Mouse (Mus musculus) MEL (cell line): ENCODE data around the gene Tcf23. TPM values are rescaled to one million over a fixed set of nuclear protein-coding genes. Genes with fewer than 3 reads are reported as not detected.
A peak's percentile ranks its signal among the peaks of the same experiment; 100 is the strongest.

Experiments
- DNase-seq: peaks from one replicate; pipeline ENCODE4 v3.0.0; 2011; ENCODE audit warnings: low read depth, low spot score
- H3K27ac ChIP-seq: 2 replicates; pipeline ENCODE4 v1.5.1; 2012; ENCODE audit warnings: low read depth, mild to moderate bottlenecking, control low read depth, low read length, moderate library complexity; ENCODE audit not compliant: control insufficient read depth
- H3K27me3 ChIP-seq, 2 experiments: fragments of 150-350 bp in 1 of 2; sonication (generic) in 1 of 2; 2 replicates each; pipeline ENCODE4 v1.6.1; 2012; ENCODE audit warnings: low read length in 2 of 2, mild to moderate bottlenecking in 2 of 2, improper control_type of control experiment in 1 of 2, moderate library complexity in 1 of 2; ENCODE audit not compliant: insufficient read depth in 2 of 2, control insufficient read depth in 1 of 2
- H3K36me3 ChIP-seq, 2 experiments: 2 replicates each; pipeline ENCODE4 v1.6.1; 2012 to 2014; ENCODE audit warnings: low read length in 2 of 2, improper control_type of control experiment in 1 of 2, inconsistent platforms in 1 of 2, mild to moderate bottlenecking in 1 of 2; ENCODE audit not compliant: insufficient read depth in 2 of 2, control insufficient read depth in 1 of 2
- H3K4me1 ChIP-seq, 2 experiments: fragments of 150-350 bp in 1 of 2; sonication (generic) in 1 of 2; 2 replicates each; pipeline ENCODE4 v1.6.1; 2012; ENCODE audit warnings: low read length in 2 of 2, improper control_type of control experiment in 1 of 2, mild to moderate bottlenecking in 1 of 2; ENCODE audit not compliant: insufficient read depth in 2 of 2, control insufficient read depth in 1 of 2
- H3K4me3 ChIP-seq, 2 experiments: fragments of 150-350 bp in 1 of 2; sonication (generic) in 1 of 2; 2 replicates each; pipeline ENCODE4 v1.5.1; 2012; ENCODE audit warnings: low read depth in 2 of 2, low read length in 2 of 2, mild to moderate bottlenecking in 2 of 2, moderate library complexity in 2 of 2, control low read depth in 1 of 2, improper control_type of control experiment in 1 of 2; ENCODE audit not compliant: control insufficient read depth in 1 of 2, insufficient read depth in 1 of 2
- H3K79me2 ChIP-seq: 2 replicates; pipeline ENCODE4 v1.6.1; 2012; ENCODE audit warnings: mild to moderate bottlenecking, low read length, moderate library complexity; ENCODE audit not compliant: control insufficient read depth, poor library complexity, insufficient read depth
- H3K9ac ChIP-seq: 2 replicates; pipeline ENCODE4 v1.6.1; 2012; ENCODE audit warnings: low read depth, mild to moderate bottlenecking, control low read depth, low read length, moderate library complexity; ENCODE audit not compliant: control insufficient read depth, poor library complexity, severe bottlenecking
- H3K9me3 ChIP-seq: fragments of 150-350 bp; sonication (generic); replicated peaks from 2 replicates; pipeline ENCODE4 v1.6.1; 2012; ENCODE audit warnings: mild to moderate bottlenecking, low read length, improper control_type of control experiment, moderate library complexity; ENCODE audit not compliant: insufficient read depth
- BHLHE40 ChIP-seq: IDR thresholded peaks from 2 replicates; pipeline ENCODE4 v1.6.1; 2012; ENCODE audit warnings: low read depth, mild to moderate bottlenecking, inconsistent platforms, low read length, improper control_type of control experiment, borderline replicate concordance
- CHD1 ChIP-seq: IDR thresholded peaks from 2 replicates; pipeline ENCODE4 v1.6.1; 2012; ENCODE audit warnings: low read depth, mild to moderate bottlenecking, inconsistent platforms, low read length, improper control_type of control experiment
- E2F4 ChIP-seq: IDR thresholded peaks from 2 replicates; pipeline ENCODE4 v1.6.1; 2011; ENCODE audit warnings: low read depth, low read length, improper control_type of control experiment, borderline replicate concordance
- EP300 ChIP-seq, 2 experiments: IDR thresholded peaks; 2 replicates each; pipeline ENCODE4 v1.6.1; 2011; ENCODE audit warnings: improper control_type of control experiment in 2 of 2, low read length in 2 of 2, low read depth in 1 of 2, mild to moderate bottlenecking in 1 of 2
- ETS1 ChIP-seq: IDR thresholded peaks from 2 replicates; pipeline ENCODE4 v1.6.1; 2012; ENCODE audit warnings: low read depth, mild to moderate bottlenecking, inconsistent platforms, low read length, improper control_type of control experiment, moderate library complexity
- GABPA ChIP-seq: IDR thresholded peaks from 2 replicates; pipeline ENCODE4 v1.6.1; 2012; ENCODE audit warnings: low read depth, mild to moderate bottlenecking, inconsistent platforms, low read length, improper control_type of control experiment, moderate library complexity
- GATA1 ChIP-seq: IDR thresholded peaks from 2 replicates; pipeline ENCODE4 v1.6.1; 2011; ENCODE audit warnings: low read depth, low read length, improper control_type of control experiment
- HCFC1 ChIP-seq: IDR thresholded peaks from 2 replicates; pipeline ENCODE4 v1.6.1; 2012; ENCODE audit warnings: low read depth, mild to moderate bottlenecking, inconsistent platforms, low read length, improper control_type of control experiment, moderate library complexity
- KAT2A ChIP-seq: conservative IDR thresholded peaks from 2 replicates; pipeline ENCODE4 v1.6.1; 2012; ENCODE audit warnings: low read depth, low read length, improper control_type of control experiment, inconsistent platforms
- MAX ChIP-seq: IDR thresholded peaks from 2 replicates; pipeline ENCODE4 v1.6.1; 2011; ENCODE audit warnings: low read length, improper control_type of control experiment
- MAZ ChIP-seq: IDR thresholded peaks from 2 replicates; pipeline ENCODE4 v1.6.1; 2012; ENCODE audit warnings: low read depth, mild to moderate bottlenecking, inconsistent platforms, low read length, improper control_type of control experiment
- MYB ChIP-seq: IDR thresholded peaks from 2 replicates; pipeline ENCODE4 v1.6.1; 2011; ENCODE audit warnings: mild to moderate bottlenecking, low read depth, low read length, improper control_type of control experiment
- POLR2AphosphoS2 ChIP-seq: IDR thresholded peaks from 2 replicates; pipeline ENCODE4 v1.6.1; 2011; ENCODE audit warnings: low read length, improper control_type of control experiment
- POLR2AphosphoS5 ChIP-seq: IDR thresholded peaks from 2 replicates; pipeline ENCODE4 v1.6.1; 2012; ENCODE audit warnings: low read depth, borderline replicate concordance, mild to moderate bottlenecking, inconsistent platforms, low read length, moderate library complexity, mixed read lengths
- RCOR1 ChIP-seq: IDR thresholded peaks from 2 replicates; pipeline ENCODE4 v1.6.1; 2012; ENCODE audit warnings: low read depth, mild to moderate bottlenecking, inconsistent platforms, low read length, improper control_type of control experiment
- SMC3 ChIP-seq: IDR thresholded peaks from 2 replicates; pipeline ENCODE4 v1.6.1; 2011; ENCODE audit warnings: low read depth, low read length, improper control_type of control experiment
- TBP ChIP-seq: IDR thresholded peaks from 2 replicates; pipeline ENCODE4 v1.8.0; 2011; ENCODE audit warnings: low read depth, low read length, improper control_type of control experiment
- UBTF ChIP-seq: IDR thresholded peaks from 2 replicates; pipeline ENCODE4 v1.6.1; 2012; ENCODE audit warnings: low read depth, mild to moderate bottlenecking, inconsistent platforms, low read length, improper control_type of control experiment, moderate library complexity, borderline replicate concordance; ENCODE audit not compliant: insufficient read depth
- USF1 ChIP-seq: IDR thresholded peaks from 2 replicates; pipeline ENCODE4 v1.6.1; 2014; ENCODE audit warnings: low read depth, mild to moderate bottlenecking, inconsistent platforms, low read length, improper control_type of control experiment, moderate library complexity
- ZC3H11A ChIP-seq: IDR thresholded peaks from 2 replicates; pipeline ENCODE4 v1.6.1; 2012; ENCODE audit warnings: low read depth, mild to moderate bottlenecking, inconsistent platforms, low read length, improper control_type of control experiment
- ZMIZ1 ChIP-seq: IDR thresholded peaks from 2 replicates; pipeline ENCODE4 v1.6.1; 2012; ENCODE audit warnings: low read depth, mild to moderate bottlenecking, inconsistent platforms, low read length, improper control_type of control experiment, moderate library complexity
- polyA plus RNA-seq, 2 experiments: library from polyadenylated mRNA; stranded (reverse) in 1 of 2; unstranded in 1 of 2; fragments of >175 nt in 1 of 2; fragments of >200 nt in 1 of 2; gene quantifications; 2 replicates each; pipeline versions ENCODE4 v1.2.1 to v1.2.4; 2012; ENCODE audit warnings: low replicate concordance in 2 of 2, low read depth in 1 of 2; ENCODE audit not compliant: insufficient read length in 2 of 2, insufficient read depth in 1 of 2, missing spikeins in 1 of 2
- total RNA-seq: library from RNA; depleted of rRNA; stranded (reverse); fragments of 300-350 nt; gene quantifications from 2 replicates; pipeline ENCODE4 v1.2.3, GENCODE M21; 2012

The Tcf23 gene
- total and polyA plus RNA-seq, 3 experiments: 0.07 to 0.08 TPM; not detected in 1

DNA sequence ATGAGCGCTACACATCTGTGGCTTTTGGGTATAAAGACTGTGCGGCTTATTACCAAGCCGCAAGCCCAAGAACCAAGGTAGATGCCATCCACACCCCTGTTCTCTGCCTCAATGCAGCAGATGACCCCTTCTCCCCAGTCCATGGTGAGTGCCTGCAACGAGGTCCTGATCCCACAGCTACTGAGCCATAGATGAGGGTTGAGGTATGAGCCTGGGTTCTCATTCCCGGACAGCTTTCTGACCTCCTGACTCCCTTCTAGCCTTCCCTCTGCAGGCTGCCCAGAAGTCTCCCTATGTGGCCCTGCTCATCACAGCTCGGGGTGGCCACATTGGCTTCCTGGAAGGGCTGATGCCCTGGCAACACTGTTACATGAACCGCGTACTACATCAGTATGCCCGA is 13.9 kb upstream of the Tcf23 start:
- no peak overlapping the region for H3K27ac ChIP-seq
- H3K9me3 ChIP-seq: no peaks in the 10 kb centered on the region
- H3K9ac ChIP-seq: no peak overlapping the region
- H3K79me2 ChIP-seq: peaks cover 22% of the 10 kb centered on the region
- peaks cover 2 to 22% of the 10 kb centered on the region in 2 experiments; a peak in 3 of 4 replicates for H3K4me1 ChIP-seq
- no peaks in the 10 kb centered on the region for H3K27me3 ChIP-seq
- no peak for DNase-seq
- no peak for TF ChIP-seq USF1
- TF ChIP-seq CHD1: no peak
- peak; percentile 55; the same call in 1 of the 2 replicates for TF ChIP-seq POLR2AphosphoS2
- TF ChIP-seq GABPA: no peak
- no peak for TF ChIP-seq POLR2AphosphoS5
- TF ChIP-seq ZMIZ1: no peak
- TF ChIP-seq E2F4: no peak
- H3K36me3 ChIP-seq: peaks cover 4 to 17% of the 10 kb centered on the region in 2 experiments; a peak in 3 of 4 replicates
- no peak overlapping the region for H3K4me3 ChIP-seq

DNA sequence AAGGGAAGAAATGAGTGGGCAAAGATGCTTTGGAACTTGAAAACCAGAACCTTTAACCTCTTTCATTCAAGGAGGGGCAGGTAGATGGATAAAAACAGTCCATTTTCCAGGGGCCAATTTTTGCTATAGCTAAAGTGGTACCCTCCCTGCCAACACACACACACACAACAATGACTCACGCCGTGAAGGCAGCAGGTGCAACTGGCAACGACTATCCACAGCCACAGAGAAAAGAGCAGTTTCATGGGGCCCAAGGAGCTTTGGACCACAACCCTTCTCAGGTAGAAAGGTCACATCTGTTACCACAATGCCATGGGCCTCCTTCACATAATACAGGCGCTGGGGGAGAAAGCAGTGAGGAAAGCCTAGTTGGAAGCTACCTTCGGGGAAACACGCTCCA is 12.7 kb upstream of the Tcf23 start:
- no peak for DNase-seq
- Histone ChIP-seq H3K79me2 (peaks cover 25% of the 10 kb centered on the region), H3K9ac (no peak overlapping the region), H3K27ac (no peak overlapping the region), H3K27me3 (no peaks in the 10 kb centered on the region), H3K4me3 (no peak overlapping the region), H3K4me1 (peaks cover 2 to 25% of the 10 kb centered on the region in 2 experiments), H3K36me3 (peaks cover 4 to 17% of the 10 kb centered on the region in 2 experiments; a peak in 3 of 4 replicates), H3K9me3 (no peaks in the 10 kb centered on the region)
- no peak for TF ChIP-seq E2F4
- no peak for TF ChIP-seq MYB
- TF ChIP-seq GATA1: no peak
- TF ChIP-seq HCFC1: no peak
- no peak for TF ChIP-seq EP300 (IDR thresholded peaks at IDR 0.05; ENCODE audit: low read depth in 1 of 2, low read length in 2 of 2)
- TF ChIP-seq UBTF: no peak
- TF ChIP-seq SMC3: no peak
- TF ChIP-seq RCOR1: no peak
- TF ChIP-seq CHD1: no peak
- no peak for TF ChIP-seq ETS1
- no peak for TF ChIP-seq KAT2A
- TF ChIP-seq ZC3H11A: no peak
- no peak for TF ChIP-seq TBP
- no peak for TF ChIP-seq MAZ
- no peak for TF ChIP-seq MAX
- TF ChIP-seq BHLHE40: no peak
